Mouse (Mus musculus) kidney, adult 2 months (tissue): ENCODE results near the gene Trmt11.

Source experiments
- CTCF ChIP-seq: fragments of 200-500 bp; conservative IDR thresholded peaks from 2 replicates; pipeline ENCODE4 v1.5.1; 2011; ENCODE audit warnings: low read depth, mild to moderate bottlenecking, control low read depth, low read length, moderate library complexity, mixed read lengths; ENCODE audit not compliant: insufficient read depth, insufficient read length
- POLR2A ChIP-seq: fragments of 200-500 bp; IDR thresholded peaks from one replicate; pipeline ENCODE4 v1.6.1; 2011; ENCODE audit warnings: low read depth, low read length, control low read depth

DNA sequence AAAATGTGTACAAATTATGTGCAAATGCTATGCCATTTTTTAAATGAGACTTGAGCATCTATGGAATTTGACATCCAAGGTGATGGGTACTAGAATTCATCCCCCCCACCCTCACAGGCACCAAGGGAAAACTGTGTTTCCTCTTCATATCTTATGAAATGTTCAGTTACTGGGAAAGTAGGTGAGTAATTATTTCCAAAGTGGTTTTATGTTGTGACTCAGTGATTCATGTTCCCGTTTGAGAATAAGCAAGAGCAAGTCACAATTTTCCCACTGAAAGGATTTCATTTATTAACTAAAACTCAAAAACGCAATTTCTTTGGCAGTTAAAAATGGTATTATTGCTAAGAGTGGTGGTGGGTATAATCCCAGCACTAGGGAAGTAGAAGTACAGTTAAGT is 95.8 kb downstream of the Trmt11 start:
- TF ChIP-seq CTCF (no peak), POLR2A (no peak)
